25 mouse cellular contexts compared by ENCODE assay signal in the genomic region with DNA sequence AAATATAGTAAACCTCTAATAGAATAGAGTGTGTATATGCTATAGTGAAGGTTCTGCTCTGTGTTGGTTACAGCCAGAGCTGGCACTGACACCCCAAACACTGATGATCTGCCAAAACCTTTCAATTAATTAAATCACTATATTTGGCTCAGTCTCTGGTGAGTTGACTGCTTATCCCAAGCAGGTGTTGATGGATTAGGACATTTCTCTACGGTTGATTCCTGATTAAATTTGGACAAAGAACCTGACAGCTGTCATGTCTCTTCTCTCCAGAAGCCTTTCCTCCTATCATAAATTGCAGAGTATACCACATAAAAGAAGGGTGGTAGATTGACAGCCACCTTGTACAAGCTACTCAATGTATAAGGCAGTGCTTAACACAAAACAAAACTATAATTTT.
DNase-seq lines count a peak whose midpoint lies in the region; ATAC-seq lines count a peak whose summit lies in the region.
"Had no signal": no experiment of that assay in that cellular context is flagged by ENCODE, and none has a peak within 500 bp of the region (broad histone marks: within the 10 kb centered on the region; RNA-seq: fewer than 3 reads in every experiment).

No protein-coding gene starts in this region.

- no peaks in the 10 kb centered on the region for H3K4me1 ChIP-seq in hindbrain, embryonic 14.5 days (replicated peaks; ENCODE audit: control insufficient read depth, insufficient read depth, low read length)
- H3K4me1 ChIP-seq in hindbrain, embryonic 10.5 days (replicated peaks), result no peaks in the 10 kb centered on the region
- no peaks in the 10 kb centered on the region for H3K4me1 ChIP-seq in midbrain, embryonic 14.5 days (ENCODE audit: control insufficient read depth, insufficient read depth, low read length)
- H3K4me1 ChIP-seq in midbrain, embryonic 11.5 days (ENCODE audit: control insufficient read depth, insufficient read depth, low read length), result no peaks in the 10 kb centered on the region
- H3K4me1 ChIP-seq in midbrain, embryonic 16.5 days (ENCODE audit: control insufficient read depth, insufficient read depth, low read length), result no peaks in the 10 kb centered on the region
- H3K4me1 ChIP-seq: embryonic facial prominence, embryonic 13.5 days; heart, embryonic 12.5 days; limb, embryonic 13.5 days; liver, embryonic 12.5 days; midbrain, embryonic 12.5 days; stomach, embryonic 15.5 days had no signal

- peak; percentile 46; the same call in 1 of the 2 replicates for ATAC-seq in hindbrain, embryonic 14.5 days (ENCODE audit: low FRiP score)
- ATAC-seq in midbrain, embryonic 14.5 days (ENCODE audit: low FRiP score, low TSS enrichment), result peak; percentile 60; the same call in 1 of the 2 replicates
- no peak for ATAC-seq in midbrain, embryonic 11.5 days (ENCODE audit: low FRiP score)
- peak; percentile 56; the same call in 1 of the 2 replicates for ATAC-seq in midbrain, embryonic 16.5 days
- ATAC-seq: intestine, postnatal 0 days; liver, embryonic 12.5 days had no signal

- H3K9ac ChIP-seq in hindbrain, embryonic 14.5 days, result no peak overlapping the region
- H3K9ac ChIP-seq in midbrain, embryonic 14.5 days (replicated peaks; ENCODE audit: low read length), result no peak overlapping the region
- H3K9ac ChIP-seq in midbrain, embryonic 11.5 days (ENCODE audit: low read length), result no peak overlapping the region
- H3K9ac ChIP-seq in midbrain, embryonic 16.5 days (ENCODE audit: low read depth, low read length), result no peak overlapping the region
- H3K9ac ChIP-seq: embryonic facial prominence, embryonic 13.5 days; heart, embryonic 12.5 days; limb, embryonic 13.5 days; liver, embryonic 12.5 days; midbrain, embryonic 12.5 days; stomach, embryonic 15.5 days had no signal

- no peaks in the 10 kb centered on the region for H3K27me3 ChIP-seq in hindbrain, embryonic 14.5 days (ENCODE audit: control insufficient read depth, insufficient read depth, low read length)
- no peaks in the 10 kb centered on the region for H3K27me3 ChIP-seq in hindbrain, embryonic 10.5 days (ENCODE audit: insufficient read depth, poor library complexity, severe bottlenecking)
- H3K27me3 ChIP-seq in midbrain, embryonic 14.5 days (ENCODE audit: control insufficient read depth, insufficient read depth, low read length), result no peaks in the 10 kb centered on the region
- H3K27me3 ChIP-seq in midbrain, embryonic 11.5 days (ENCODE audit: control insufficient read depth, insufficient read depth, low read length), result no peaks in the 10 kb centered on the region
- H3K27me3 ChIP-seq in midbrain, embryonic 16.5 days (ENCODE audit: control insufficient read depth, insufficient read depth, low read depth, low read length), result no peaks in the 10 kb centered on the region
- H3K27me3 ChIP-seq: embryonic facial prominence, embryonic 13.5 days; heart, embryonic 12.5 days; limb, embryonic 13.5 days; liver, embryonic 12.5 days; midbrain, embryonic 12.5 days; stomach, embryonic 15.5 days had no signal

- no peak overlapping the region for H3K27ac ChIP-seq in hindbrain, embryonic 14.5 days
- no peak overlapping the region for H3K27ac ChIP-seq in hindbrain, embryonic 10.5 days
- no peak overlapping the region for H3K27ac ChIP-seq in midbrain, embryonic 14.5 days (replicated peaks; ENCODE audit: low read depth, low read length)
- no peak overlapping the region for H3K27ac ChIP-seq in midbrain, embryonic 11.5 days (ENCODE audit: low read depth, low read length)
- no peak overlapping the region for H3K27ac ChIP-seq in midbrain, embryonic 16.5 days (ENCODE audit: low read length)
- H3K27ac ChIP-seq: embryonic facial prominence, embryonic 13.5 days; kidney, postnatal 0 days; limb, embryonic 13.5 days; liver, embryonic 12.5 days; midbrain, embryonic 12.5 days; stomach, embryonic 15.5 days had no signal

- H3K4me2 ChIP-seq in hindbrain, embryonic 14.5 days (replicated peaks), result no peak overlapping the region
- H3K4me2 ChIP-seq in midbrain, embryonic 14.5 days (ENCODE audit: low read length), result no peak overlapping the region
- no peak overlapping the region for H3K4me2 ChIP-seq in midbrain, embryonic 11.5 days
- H3K4me2 ChIP-seq in midbrain, embryonic 16.5 days (ENCODE audit: low read length), result no peak overlapping the region
- H3K4me2 ChIP-seq: embryonic facial prominence, embryonic 13.5 days; heart, embryonic 12.5 days; limb, embryonic 13.5 days; liver, embryonic 12.5 days; midbrain, embryonic 12.5 days; stomach, embryonic 15.5 days had no signal

- no peak overlapping the region for H3K4me3 ChIP-seq in hindbrain, embryonic 14.5 days (replicated peaks; ENCODE audit: low read length)
- H3K4me3 ChIP-seq in hindbrain, embryonic 10.5 days, result no peak overlapping the region
- H3K4me3 ChIP-seq in midbrain, embryonic 14.5 days (replicated peaks; ENCODE audit: low read depth, low read length), result no peak overlapping the region
- no peak overlapping the region for H3K4me3 ChIP-seq in midbrain, embryonic 11.5 days (ENCODE audit: low read depth, low read length)
- no peak overlapping the region for H3K4me3 ChIP-seq in midbrain, embryonic 16.5 days (ENCODE audit: low read depth, low read length)
- H3K4me3 ChIP-seq: embryonic facial prominence, embryonic 13.5 days; heart, embryonic 12.5 days; limb, embryonic 13.5 days; liver, embryonic 12.5 days; midbrain, embryonic 12.5 days; stomach, embryonic 15.5 days had no signal

- peak; percentile 64 to 65 for DNase-seq in cerebellum, postnatal 14 days
- no peak for DNase-seq in cerebellum, adult 11 months
- no peak for DNase-seq in hindbrain, embryonic 14.5 days (ENCODE audit: low spot score)
- no peak for DNase-seq in hindbrain, embryonic 10.5 days (ENCODE audit: low spot score)
- DNase-seq in midbrain, embryonic 14.5 days, result peak; percentile 31
- DNase-seq in midbrain, embryonic 11.5 days (ENCODE audit: low spot score, missing footprints), result no peak
- no peak for DNase-seq in kidney, adult 9 months
- DNase-seq: adrenal gland, postnatal 10 days; cerebellum, adult 9-11 months; gastrocnemius, postnatal 10 days; heart, postnatal 10 days; layer of hippocampus, postnatal 36 days; lung, adult 18-20 months; lung, postnatal 10 days; thymus, adult 18-20 months; thymus, postnatal 4 days had no signal

- H3K36me3 ChIP-seq in hindbrain, embryonic 14.5 days (replicated peaks; ENCODE audit: control insufficient read depth, insufficient read depth), result no peaks in the 10 kb centered on the region
- H3K36me3 ChIP-seq in hindbrain, embryonic 10.5 days, result no peaks in the 10 kb centered on the region
- no peaks in the 10 kb centered on the region for H3K36me3 ChIP-seq in midbrain, embryonic 14.5 days (ENCODE audit: control insufficient read depth, insufficient read depth, low read length)
- H3K36me3 ChIP-seq in midbrain, embryonic 11.5 days (ENCODE audit: control insufficient read depth, insufficient read depth, low read length), result no peaks in the 10 kb centered on the region
- no peaks in the 10 kb centered on the region for H3K36me3 ChIP-seq in midbrain, embryonic 16.5 days (ENCODE audit: control insufficient read depth, insufficient read depth, low read length)
- H3K36me3 ChIP-seq: embryonic facial prominence, embryonic 13.5 days; heart, embryonic 12.5 days; limb, embryonic 13.5 days; liver, embryonic 12.5 days; midbrain, embryonic 12.5 days; stomach, embryonic 15.5 days had no signal

- no peaks in the 10 kb centered on the region for H3K9me3 ChIP-seq in hindbrain, embryonic 14.5 days (ENCODE audit: control insufficient read depth, low read length)
- H3K9me3 ChIP-seq in hindbrain, embryonic 10.5 days, result no peaks in the 10 kb centered on the region
- no peaks in the 10 kb centered on the region for H3K9me3 ChIP-seq in midbrain, embryonic 14.5 days (ENCODE audit: control insufficient read depth, low read length)
- no peaks in the 10 kb centered on the region for H3K9me3 ChIP-seq in midbrain, embryonic 11.5 days (ENCODE audit: control insufficient read depth, low read length)
- no peaks in the 10 kb centered on the region for H3K9me3 ChIP-seq in midbrain, embryonic 16.5 days (replicated peaks; ENCODE audit: control insufficient read depth, low read length, poor library complexity, severe bottlenecking)
- H3K9me3 ChIP-seq: embryonic facial prominence, embryonic 13.5 days; heart, embryonic 12.5 days; limb, embryonic 13.5 days; liver, embryonic 12.5 days; midbrain, embryonic 12.5 days; stomach, embryonic 15.5 days had no signal

- 47% methylated on average over 1 of the region's 1 CpGs for WGBS in hindbrain, embryonic 14.5 days
- WGBS in hindbrain, embryonic 10.5 days, result 76% methylated on average over 1 of the region's 1 CpGs
- 27% methylated on average over 1 of the region's 1 CpGs for WGBS in midbrain, embryonic 14.5 days
- 67% methylated on average over 1 of the region's 1 CpGs for WGBS in midbrain, embryonic 11.5 days
- 46% methylated on average over 1 of the region's 1 CpGs for WGBS in midbrain, embryonic 16.5 days

Comparison
In these comparisons a context has a peak if more than half of its experiments do, and no peak if none do; other contexts are left out.
1. DNase-seq: peak in cerebellum, postnatal 14 days (2 of 2) and midbrain, embryonic 14.5 days (single experiment); none in cerebellum, adult 11 months (single experiment), hindbrain, embryonic 14.5 days (single experiment), hindbrain, embryonic 10.5 days (single experiment), midbrain, embryonic 11.5 days (single experiment) and kidney, adult 9 months (single experiment).